Mouse (Mus musculus) forebrain, embryonic 16.5 days (tissue): Measurements from ENCODE around the gene Acot4. TPM values are rescaled to one million over a fixed set of nuclear protein-coding genes. Genes with fewer than 3 reads are reported as not detected.
A peak's percentile ranks its signal among the peaks of the same experiment; 100 is the strongest.
"Not testable (repeated sequence)": the region's sequence is repeated elsewhere in the genome, so short reads cannot be mapped to it uniquely, and the experiment has no call there.

ENCODE experiments used
- ATAC-seq: fragments of 200-750 bp; cut with Nextera tagmentation; 2 replicates; pipeline ENCODE4 v1.8.0; 2017; ENCODE audit warnings: mild to moderate bottlenecking, moderate library complexity
- H3K27ac ChIP-seq: fragments of 300-500 bp; sonication (generic); 2 replicates; pipeline ENCODE4 v1.5.1; 2014; ENCODE audit warnings: low read length, control low read depth
- H3K27me3 ChIP-seq: fragments of 300-500 bp; sonication (generic); replicated peaks from 2 replicates; pipeline ENCODE4 v1.6.1; 2014; ENCODE audit warnings: low read length; ENCODE audit not compliant: control insufficient read depth, insufficient read depth
- H3K36me3 ChIP-seq: fragments of 300-500 bp; sonication (generic); 2 replicates; pipeline ENCODE4 v1.6.1; 2014; ENCODE audit not compliant: control insufficient read depth, insufficient read depth
- H3K4me1 ChIP-seq: fragments of 300-500 bp; sonication (generic); replicated peaks from 2 replicates; pipeline ENCODE4 v1.6.1; 2014; ENCODE audit warnings: low read length; ENCODE audit not compliant: control insufficient read depth, insufficient read depth
- H3K4me2 ChIP-seq: fragments of 300-500 bp; sonication (generic); 2 replicates; pipeline ENCODE4 v1.6.1; 2014; ENCODE audit warnings: mild to moderate bottlenecking, low read length, control low read depth
- H3K4me3 ChIP-seq: fragments of 300-500 bp; sonication (generic); replicated peaks from 2 replicates; pipeline ENCODE4 v1.5.1; 2014; ENCODE audit warnings: mild to moderate bottlenecking, low read length, control low read depth
- H3K9ac ChIP-seq: fragments of 300-500 bp; sonication (generic); replicated peaks from 2 replicates; pipeline ENCODE4 v1.6.1; 2014; ENCODE audit warnings: low read depth, low read length, control low read depth
- H3K9me3 ChIP-seq: fragments of 300-500 bp; sonication (generic); 2 replicates; pipeline ENCODE4 v1.6.1; 2016; ENCODE audit warnings: low read length; ENCODE audit not compliant: control insufficient read depth
- WGBS: fragments of 180-500 bp; shearing (Covaris S2); extraction: QIAGEN DNeasy Blood & Tissue Kit; methylation state at CpG from one replicate; pipeline ENCODE4 v1.1.7; 2014; 5-methylcytosine and 5-hydroxymethylcytosine counted together
- polyA plus RNA-seq: library from polyadenylated mRNA; unstranded; fragments of >200 nt; fragmentation: Nextera tagmentation; extraction: Ambion mirVana; gene quantifications from 2 replicates; pipeline ENCODE4 v1.2.1, GENCODE M21; 2015

Acot4 gene
- polyA plus RNA-seq, 1 experiment from 2014 or later = 0.35 TPM

- ATAC-seq = no peak
- Histone ChIP-seq H3K36me3 (no peaks in the 10 kb centered on the region), H3K27me3 (no peaks in the 10 kb centered on the region), H3K27ac (no peak overlapping the region), H3K4me3 (no peak overlapping the region), H3K9ac (no peak overlapping the region), H3K9me3 (no peaks in the 10 kb centered on the region), H3K4me1 (no peaks in the 10 kb centered on the region), H3K4me2 (no peak overlapping the region)
- 91% methylated on average over 7 of the region's 7 CpGs for WGBS
These were observed 12.3 kb upstream of the Acot4 start for GRCm38 (mm10) chr12:84025888-84026287.

GRCm38 (mm10) chr12:84028328-84028727 is 9.9 kb upstream of the Acot4 start:
- H3K27me3 ChIP-seq, ATAC-seq, H3K36me3 ChIP-seq, H3K9ac ChIP-seq, H3K4me1 ChIP-seq, H3K9me3 ChIP-seq, H3K27ac ChIP-seq, H3K4me3 ChIP-seq, H3K4me2 ChIP-seq: not testable (repeated sequence)
- WGBS = 44% methylated on average over 3 of the region's 3 CpGs

GRCm38 (mm10) chr12:84029043-84029442 is 9.1 kb upstream of the Acot4 start:
- 75% methylated on average over 1 of the region's 1 CpGs for WGBS

GRCm38 (mm10) chr12:84030659-84031332 is 7.4 kb upstream of the Acot4 start:
- H3K9me3 ChIP-seq = no peaks in the 10 kb centered on the region
- H3K4me2 ChIP-seq = no peak overlapping the region
- 69% methylated on average over 4 of the region's 4 CpGs for WGBS
- ATAC-seq = peak; percentile 83
- no peaks in the 10 kb centered on the region for H3K4me1 ChIP-seq
- H3K9ac ChIP-seq = no peak overlapping the region
- no peaks in the 10 kb centered on the region for H3K27me3 ChIP-seq
- no peaks in the 10 kb centered on the region for H3K36me3 ChIP-seq
- H3K4me3 ChIP-seq = no peak overlapping the region
- H3K27ac ChIP-seq = no peak overlapping the region

More at GRCm38 (mm10) chr12:84029043-84029442, 9.1 kb upstream of the Acot4 start:
- not testable (repeated sequence) for H3K27me3 ChIP-seq, H3K36me3 ChIP-seq, H3K9ac ChIP-seq, H3K4me2 ChIP-seq, H3K4me1 ChIP-seq, H3K27ac ChIP-seq, H3K4me3 ChIP-seq, H3K9me3 ChIP-seq, ATAC-seq

- no peaks in the 10 kb centered on the region for H3K4me1 ChIP-seq
- no peaks in the 10 kb centered on the region for H3K27me3 ChIP-seq
- no peak overlapping the region for H3K27ac ChIP-seq
- H3K4me3 ChIP-seq = no peak overlapping the region
- no peaks in the 10 kb centered on the region for H3K9me3 ChIP-seq
- H3K9ac ChIP-seq = no peak overlapping the region
- 92% methylated on average over 4 of the region's 4 CpGs for WGBS
- no peaks in the 10 kb centered on the region for H3K36me3 ChIP-seq
- ATAC-seq = no peak
- H3K4me2 ChIP-seq = no peak overlapping the region
These were observed 5.3 kb upstream of the Acot4 start for GRCm38 (mm10) chr12:84032854-84033253.

GRCm38 (mm10) chr12:84033302-84033701 is 4.9 kb upstream of the Acot4 start:
- H3K4me3 ChIP-seq = not testable (repeated sequence)
- 82% methylated on average over 2 of the region's 2 CpGs for WGBS

GRCm38 (mm10) chr12:84034108-84034507 is 4.1 kb upstream of the Acot4 start:
- ATAC-seq = no peak

More at GRCm38 (mm10) chr12:84033302-84033701, 4.9 kb upstream of the Acot4 start:
- H3K36me3 ChIP-seq, H3K27ac ChIP-seq, ATAC-seq, H3K9ac ChIP-seq, H3K4me1 ChIP-seq, H3K4me2 ChIP-seq, H3K9me3 ChIP-seq, H3K27me3 ChIP-seq: not testable (repeated sequence)

GRCm38 (mm10) chr12:84038691-84039111 is 522 bp downstream of the Acot4 start, which contains the start of gene Gm49366:
Gene Gm49366 (plus strand): TSS chr12:84038935.
- Histone ChIP-seq H3K4me3 (peak within 1 kb of the TSS; percentile 45), H3K4me2 (peak within 1 kb of the TSS; percentile 64), H3K9ac (peak within 1 kb of the TSS; percentile 55)
- 2% methylated on average over 39 of the region's 39 CpGs for WGBS
- ATAC-seq, H3K27ac ChIP-seq, H3K9me3 ChIP-seq, H3K27me3 ChIP-seq, H3K36me3 ChIP-seq, H3K4me1 ChIP-seq: not testable (repeated sequence)

More at GRCm38 (mm10) chr12:84034108-84034507, 4.1 kb upstream of the Acot4 start:
- Histone ChIP-seq H3K27me3 (no peaks in the 10 kb centered on the region), H3K4me1 (no peaks in the 10 kb centered on the region), H3K9ac (no peak overlapping the region), H3K27ac (no peak overlapping the region), H3K36me3 (no peaks in the 10 kb centered on the region), H3K9me3 (no peaks in the 10 kb centered on the region), H3K4me3 (no peak overlapping the region), H3K4me2 (no peak overlapping the region)
- WGBS = 81% methylated on average over 4 of the region's 4 CpGs

- no peak overlapping the region for H3K4me2 ChIP-seq
- 89% methylated on average over 5 of the region's 5 CpGs for WGBS
These were observed 4.1 kb downstream of the Acot4 start for GRCm38 (mm10) chr12:84042248-84042647.

More at GRCm38 (mm10) chr12:84042248-84042647, 4.1 kb downstream of the Acot4 start:
- Histone ChIP-seq H3K27me3 (no peaks in the 10 kb centered on the region), H3K36me3 (no peaks in the 10 kb centered on the region), H3K4me1 (no peaks in the 10 kb centered on the region), H3K4me3 (no peak overlapping the region), H3K9ac (no peak overlapping the region), H3K27ac (no peak overlapping the region), H3K9me3 (peaks cover 2% of the 10 kb centered on the region; the same call in 1 of the 2 replicates)
- no peak for ATAC-seq
